Mouse (Mus musculus) G1E (cell line): Measurements from ENCODE around the gene Tacc2.

Experiments
- CTCF ChIP-seq: IDR thresholded peaks from 2 replicates; pipeline ENCODE4 v1.5.1; 2012; ENCODE audit warnings: low read depth, low read length, inconsistent platforms, mixed read lengths
- GATA1 ChIP-seq: IDR thresholded peaks from 2 replicates; pipeline ENCODE4 v1.6.1; 2012; ENCODE audit warnings: borderline replicate concordance, low read length, inconsistent platforms, mixed read lengths
- TAL1 ChIP-seq: conservative IDR thresholded peaks from 2 replicates; pipeline ENCODE4 v1.6.1; 2012; ENCODE audit warnings: low read depth, low read length, inconsistent platforms, mixed read lengths

DNA sequence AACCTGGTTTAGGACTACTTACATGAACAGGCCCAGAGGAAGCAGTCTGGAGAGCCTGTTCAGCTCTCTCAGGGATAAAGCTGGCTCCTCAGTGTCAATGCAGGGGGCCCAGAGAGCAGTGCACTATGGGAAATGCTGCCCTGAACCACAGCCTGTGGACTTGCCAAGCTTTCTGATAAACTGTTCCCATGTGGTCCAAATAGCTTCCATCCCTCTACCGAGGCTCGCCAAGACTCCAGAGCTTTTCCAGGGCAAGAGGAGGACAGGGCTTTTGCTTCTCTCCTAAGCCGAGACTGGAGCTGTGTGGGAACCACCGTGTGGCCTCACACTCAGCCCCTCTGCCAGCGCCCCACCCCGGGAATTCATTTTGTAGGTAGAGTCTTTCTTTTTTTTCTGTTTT is 101.2 kb downstream of the Tacc2 start:
- TF ChIP-seq CTCF (no peak), GATA1 (no peak), TAL1 (no peak)
